35 mouse cellular contexts compared by ENCODE assay signal in the genomic region with DNA sequence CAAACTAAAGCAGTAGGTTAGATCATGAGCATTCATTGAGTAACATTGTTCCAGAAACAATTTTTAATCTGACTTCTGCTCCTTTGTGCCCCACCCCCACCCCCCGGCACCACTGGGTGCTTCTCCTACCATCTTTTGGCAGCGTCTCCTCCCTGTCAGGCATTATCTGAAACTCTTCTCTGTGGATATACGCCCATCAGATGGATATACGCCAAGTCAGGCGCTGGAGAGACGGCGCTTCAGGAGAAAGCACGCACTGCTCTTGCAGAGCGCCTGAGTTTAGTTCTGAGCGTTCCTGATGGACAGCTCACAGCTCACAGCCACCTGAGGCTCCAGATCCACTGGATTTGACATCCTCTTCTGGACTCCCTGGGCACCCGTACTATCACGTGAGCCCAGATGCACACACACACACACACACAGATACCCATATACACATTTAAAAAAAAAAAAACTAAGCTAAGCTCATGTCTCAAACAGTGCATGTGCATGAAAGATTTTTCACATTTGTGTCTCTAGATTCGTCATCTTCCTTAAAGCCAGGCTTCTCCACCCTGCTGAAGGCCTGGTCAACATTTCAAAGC. TPM values are rescaled to one million over a fixed set of nuclear protein-coding genes. Genes with fewer than 3 reads are reported as not detected.
DNase-seq lines count a peak whose midpoint lies in the region; ATAC-seq and TF ChIP-seq lines count a peak whose summit lies in the region.
"Had no signal": no experiment of that assay in that cellular context is flagged by ENCODE, and none has a peak within 500 bp of the region (broad histone marks: within the 10 kb centered on the region; RNA-seq: fewer than 3 reads in every experiment).

No protein-coding gene starts in this region.

- no peaks in the 10 kb centered on the region for H3K4me1 ChIP-seq in forebrain, embryonic 14.5 days (ENCODE audit: control insufficient read depth, insufficient read depth, low read length)
- no peaks in the 10 kb centered on the region for H3K4me1 ChIP-seq in forebrain, embryonic 16.5 days (replicated peaks; ENCODE audit: control insufficient read depth, insufficient read depth, low read length)
- peaks cover 4% of the 10 kb centered on the region; the same call in 1 of the 2 replicates for H3K4me1 ChIP-seq in heart, embryonic 16.5 days (ENCODE audit: control insufficient read depth, insufficient read depth, low read length)
- H3K4me1 ChIP-seq in MEL (ENCODE audit: control insufficient read depth in 1 of 2, insufficient read depth in 2 of 2, low read length in 2 of 2): peaks cover 28% of the 10 kb centered on the region in 2 experiments
- H3K4me1 ChIP-seq: embryonic facial prominence, embryonic 10.5 days; embryonic facial prominence, embryonic 15.5 days; forebrain, embryonic 15.5 days; hindbrain, embryonic 13.5 days; limb, embryonic 15.5 days; lung, embryonic 15.5 days; neural tube, embryonic 15.5 days had no signal

- no peaks in the 10 kb centered on the region for H3K36me3 ChIP-seq in forebrain, embryonic 14.5 days (ENCODE audit: control insufficient read depth, insufficient read depth, low read length)
- H3K36me3 ChIP-seq in forebrain, embryonic 16.5 days (ENCODE audit: control insufficient read depth, insufficient read depth): no peaks in the 10 kb centered on the region
- no peaks in the 10 kb centered on the region for H3K36me3 ChIP-seq in heart, embryonic 16.5 days (ENCODE audit: control insufficient read depth, insufficient read depth)
- H3K36me3 ChIP-seq in MEL (ENCODE audit: control insufficient read depth in 1 of 2, insufficient read depth in 2 of 2, low read length in 2 of 2): peaks cover 0 to 28% of the 10 kb centered on the region in 2 experiments; a peak in 2 of 4 replicates
- H3K36me3 ChIP-seq: embryonic facial prominence, embryonic 10.5 days; embryonic facial prominence, embryonic 15.5 days; forebrain, embryonic 15.5 days; G1E; heart, embryonic 13.5 days; hindbrain, embryonic 13.5 days; limb, embryonic 10.5 days; limb, embryonic 15.5 days; lung, embryonic 15.5 days; midbrain, embryonic 13.5 days; neural tube, embryonic 15.5 days had no signal

- no peaks in the 10 kb centered on the region for H3K9me3 ChIP-seq in forebrain, embryonic 14.5 days (replicated peaks; ENCODE audit: control insufficient read depth, low read length)
- H3K9me3 ChIP-seq in forebrain, embryonic 16.5 days (ENCODE audit: control insufficient read depth, low read length): no peaks in the 10 kb centered on the region
- no peaks in the 10 kb centered on the region for H3K9me3 ChIP-seq in heart, embryonic 16.5 days (replicated peaks; ENCODE audit: control insufficient read depth, low read length)
- H3K9me3 ChIP-seq in MEL (replicated peaks; ENCODE audit: insufficient read depth, low read length): no peaks in the 10 kb centered on the region
- H3K9me3 ChIP-seq: embryonic facial prominence, embryonic 10.5 days; embryonic facial prominence, embryonic 15.5 days; forebrain, embryonic 15.5 days; G1E; heart, embryonic 13.5 days; hindbrain, embryonic 13.5 days; limb, embryonic 10.5 days; limb, embryonic 15.5 days; lung, embryonic 15.5 days; megakaryocyte, embryonic 14.5 days; midbrain, embryonic 13.5 days; neural tube, embryonic 15.5 days had no signal

- no peak for TF ChIP-seq RAD21 in MEL (IDR thresholded peaks at IDR 0.05; ENCODE audit: low read depth, low read length)

- no peak for TF ChIP-seq CTCF in MEL (IDR thresholded peaks at IDR 0.05 in 2 of 3, conservative IDR thresholded peaks at IDR 0.05 in 1 of 3; ENCODE audit: control insufficient read depth in 1 of 3, insufficient read depth in 1 of 3, low read depth in 2 of 3, low read length in 3 of 3, poor library complexity in 1 of 3, severe bottlenecking in 1 of 3)
- TF ChIP-seq CTCF in left cerebral cortex, adult 2 months (IDR thresholded peaks at IDR 0.05): no peak

- no peak for ATAC-seq in forebrain, embryonic 14.5 days
- no peak for ATAC-seq in forebrain, embryonic 16.5 days
- ATAC-seq in heart, embryonic 16.5 days (replicated peaks; ENCODE audit: extremely low read depth, insufficient read depth, low FRiP score): no peak; the same call in 1 of the 2 replicates
- peak; percentile 92 for ATAC-seq in erythroblast, adult 5-6 weeks (replicated peaks; ENCODE audit: low FRiP score, poor library complexity, severe bottlenecking)
- ATAC-seq: forebrain, embryonic 15.5 days; intestine, embryonic 16.5 days; midbrain, embryonic 13.5 days had no signal

- H3K27me3 ChIP-seq in forebrain, embryonic 14.5 days (replicated peaks; ENCODE audit: control insufficient read depth, insufficient read depth, low read length): no peaks in the 10 kb centered on the region
- H3K27me3 ChIP-seq in forebrain, embryonic 16.5 days (replicated peaks; ENCODE audit: control insufficient read depth, insufficient read depth, low read length): no peaks in the 10 kb centered on the region
- no peaks in the 10 kb centered on the region; the same call in 1 of the 2 replicates for H3K27me3 ChIP-seq in heart, embryonic 16.5 days (ENCODE audit: control insufficient read depth, insufficient read depth, low read length)
- H3K27me3 ChIP-seq in MEL (ENCODE audit: control insufficient read depth in 1 of 2, insufficient read depth in 2 of 2, low read length in 2 of 2): no peaks in the 10 kb centered on the region
- H3K27me3 ChIP-seq: embryonic facial prominence, embryonic 15.5 days; forebrain, embryonic 15.5 days; heart, embryonic 13.5 days; hindbrain, embryonic 13.5 days; limb, embryonic 15.5 days; lung, embryonic 15.5 days; megakaryocyte, embryonic 14.5 days; midbrain, embryonic 13.5 days; neural tube, embryonic 15.5 days had no signal

- no peak overlapping the region for H3K4me2 ChIP-seq in forebrain, embryonic 14.5 days (ENCODE audit: low read length)
- H3K4me2 ChIP-seq in forebrain, embryonic 16.5 days (ENCODE audit: low read length): no peak overlapping the region
- peak overlapping the region; percentile 18; the same call in 1 of the 2 replicates for H3K4me2 ChIP-seq in heart, embryonic 16.5 days (ENCODE audit: low read depth, low read length)
- H3K4me2 ChIP-seq: embryonic facial prominence, embryonic 15.5 days; forebrain, embryonic 15.5 days; heart, embryonic 13.5 days; hindbrain, embryonic 13.5 days; limb, embryonic 15.5 days; lung, embryonic 15.5 days; midbrain, embryonic 13.5 days; neural tube, embryonic 15.5 days had no signal

- intact Hi-C loops in gastrocnemius, postnatal 36 days (cut with DNase I): no loop called here
- intact Hi-C loops in left cerebral cortex, adult 2 months (cut with DNase I): no loop called here

- H3K27ac ChIP-seq in forebrain, embryonic 14.5 days (ENCODE audit: low read depth, low read length): no peak overlapping the region
- no peak overlapping the region for H3K27ac ChIP-seq in forebrain, embryonic 16.5 days (ENCODE audit: low read length)
- no peak overlapping the region for H3K27ac ChIP-seq in heart, embryonic 16.5 days (ENCODE audit: low read length)
- peak overlapping the region; percentile 32 for H3K27ac ChIP-seq in MEL (ENCODE audit: control insufficient read depth, low read depth, low read length)
- no peak overlapping the region for H3K27ac ChIP-seq in left cerebral cortex, adult 2 months
- H3K27ac ChIP-seq: embryonic facial prominence, embryonic 10.5 days; embryonic facial prominence, embryonic 15.5 days; forebrain, embryonic 15.5 days; heart, embryonic 13.5 days; hindbrain, embryonic 13.5 days; kidney, postnatal 0 days; limb, embryonic 10.5 days; limb, embryonic 15.5 days; liver, embryonic 14.5 days; lung, embryonic 15.5 days; midbrain, embryonic 13.5 days; neural tube, embryonic 15.5 days had no signal

- no peak for TF ChIP-seq POLR2A in MEL (IDR thresholded peaks at IDR 0.05; ENCODE audit: control insufficient read depth in 1 of 2, insufficient read depth in 1 of 2, low read depth in 1 of 2, low read length in 2 of 2, poor library complexity in 1 of 2)

- no peak overlapping the region for H3K4me3 ChIP-seq in forebrain, embryonic 14.5 days (ENCODE audit: low read depth, low read length)
- H3K4me3 ChIP-seq in forebrain, embryonic 16.5 days (replicated peaks; ENCODE audit: low read length): no peak overlapping the region
- no peak overlapping the region for H3K4me3 ChIP-seq in heart, embryonic 16.5 days (ENCODE audit: low read length)
- H3K4me3 ChIP-seq in MEL (ENCODE audit: control insufficient read depth in 1 of 2, insufficient read depth in 1 of 2, low read depth in 2 of 2, low read length in 2 of 2): peak overlapping the region; percentile 15 to 19
- H3K4me3 ChIP-seq in left cerebral cortex, adult 2 months: no peak overlapping the region
- H3K4me3 ChIP-seq: embryonic facial prominence, embryonic 10.5 days; embryonic facial prominence, embryonic 15.5 days; forebrain, embryonic 15.5 days; heart, embryonic 13.5 days; hindbrain, embryonic 13.5 days; limb, embryonic 10.5 days; limb, embryonic 15.5 days; lung, embryonic 15.5 days; megakaryocyte, embryonic 14.5 days; midbrain, embryonic 13.5 days; neural tube, embryonic 15.5 days had no signal

- DNase-seq in forebrain, embryonic 14.5 days (ENCODE audit: low spot score): peak; percentile 41
- no peak for DNase-seq in heart, adult 8-10 months (ENCODE audit: low spot score)
- DNase-seq in MEL (ENCODE audit: low read depth, low spot score): peak; percentile 97
- DNase-seq in gastrocnemius, postnatal 36 days: no peak
- no peak for DNase-seq in left cerebral cortex, adult 2 months (ENCODE audit: extremely low spot score in 1 of 2, low spot score in 2 of 2)
- DNase-seq: adrenal gland, postnatal 25 days; cerebellum, adult 2 months; cerebellum, postnatal 14 days; gastrocnemius, postnatal 10 days; heart, postnatal 36 days; kidney, adult 8-10 months; kidney, postnatal 4 days; lung, postnatal 36 days; right cerebral cortex, adult 18-20 months; spleen, adult 18-20 months; thymus, adult 2 months; thymus, postnatal 36 days had no signal

- H3K9ac ChIP-seq in forebrain, embryonic 14.5 days (ENCODE audit: low read length): no peak overlapping the region
- H3K9ac ChIP-seq in forebrain, embryonic 16.5 days (replicated peaks; ENCODE audit: low read depth, low read length): no peak overlapping the region
- H3K9ac ChIP-seq in heart, embryonic 16.5 days (ENCODE audit: low read length): no peak overlapping the region
- H3K9ac ChIP-seq in MEL (ENCODE audit: control insufficient read depth, low read depth, low read length, poor library complexity, severe bottlenecking): peak overlapping the region; percentile 31
- H3K9ac ChIP-seq: embryonic facial prominence, embryonic 15.5 days; forebrain, embryonic 15.5 days; heart, embryonic 13.5 days; hindbrain, embryonic 13.5 days; limb, embryonic 15.5 days; liver, embryonic 14.5 days; lung, embryonic 15.5 days; midbrain, embryonic 13.5 days; neural tube, embryonic 15.5 days had no signal

- WGBS in forebrain, embryonic 14.5 days: 85% methylated on average over 13 of the region's 13 CpGs
- 82% methylated on average over 13 of the region's 13 CpGs for WGBS in forebrain, embryonic 16.5 days
- WGBS in heart, embryonic 16.5 days: 52% methylated on average over 13 of the region's 13 CpGs

- peak; percentile 78 to 88 for TF ChIP-seq EP300 in MEL (IDR thresholded peaks at IDR 0.05; ENCODE audit: low read depth in 1 of 2, low read length in 2 of 2)

- H3K79me2 ChIP-seq in MEL (ENCODE audit: control insufficient read depth, insufficient read depth, low read length, poor library complexity): no peaks in the 10 kb centered on the region

RNA-seq across cellular contexts. Expression of a gene that starts 21.1 kb away (rescaled TPM):
- polyA plus RNA-seq in forebrain, embryonic 14.5 days (2014; fragmentation: Nextera tagmentation; extraction: Ambion mirVana): 12.7 and 15.0 TPM in 2 replicates
- polyA plus RNA-seq in forebrain, embryonic 16.5 days (2015; fragmentation: Nextera tagmentation; extraction: Ambion mirVana): 14.7 and 18.6 TPM in 2 replicates
- polyA plus RNA-seq in heart, embryonic 16.5 days (2015; fragmentation: Nextera tagmentation; extraction: Ambion mirVana): 10.0 and 10.8 TPM in 2 replicates
- total RNA-seq in heart, adult 8-10 months (2022): 10 to 100 TPM in 3 of 4 experiments, 1 to 10 TPM in 1; 9.8 to 11.6 (median 10.8) TPM
- total RNA-seq in MEL (2012; rRNA removed): 8.6 and 8.8 TPM in 2 replicates
- polyA plus RNA-seq in MEL (2012; ENCODE audit: insufficient read depth in 1 of 2, insufficient read length in 2 of 2, low read depth in 1 of 2, low replicate concordance in 2 of 2, missing spikeins in 1 of 2): 10 to 100 TPM; 19.0 to 28.3 TPM
- 6.1 and 11.5 TPM in 2 replicates for total RNA-seq in erythroblast, adult 5-6 weeks (2015; ENCODE audit: low replicate concordance)
- total RNA-seq in erythroblast, adult 5-6 weeks (2017; ENCODE audit: low replicate concordance): 5.7 and 8.6 TPM in 2 replicates
- 10 to 100 TPM in 1 of 2 experiments, 1 to 10 TPM in 1; 9.6 to 11.8 TPM for total RNA-seq in gastrocnemius, postnatal 36 days (2021)
- 10 to 100 TPM; 24.2 to 27.1 TPM for total RNA-seq in left cerebral cortex, adult 2 months (2021)

RNA-seq across cellular contexts. Expression of a gene that starts 24.7 kb away (rescaled TPM):
- polyA plus RNA-seq in forebrain, embryonic 14.5 days (2014; fragmentation: Nextera tagmentation; extraction: Ambion mirVana): 24.0 and 35.5 TPM in 2 replicates
- polyA plus RNA-seq in forebrain, embryonic 16.5 days (2015; fragmentation: Nextera tagmentation; extraction: Ambion mirVana): 47.1 and 48.5 TPM in 2 replicates
- polyA plus RNA-seq in heart, embryonic 16.5 days (2015; fragmentation: Nextera tagmentation; extraction: Ambion mirVana): 72.6 and 76.3 TPM in 2 replicates
- total RNA-seq in heart, adult 8-10 months (2022): 100 to 1,000 TPM; 450 to 472 (median 462) TPM
- total RNA-seq in MEL (2012; rRNA removed): not detected in 2 replicates
- not detected for polyA plus RNA-seq in MEL (2012; ENCODE audit: insufficient read depth in 1 of 2, insufficient read length in 2 of 2, low read depth in 1 of 2, low replicate concordance in 2 of 2, missing spikeins in 1 of 2)
- 0.42 and 1.5 TPM in 2 replicates for total RNA-seq in erythroblast, adult 5-6 weeks (2015; ENCODE audit: low replicate concordance)
- 0.84 and 1.0 TPM in 2 replicates for total RNA-seq in erythroblast, adult 5-6 weeks (2017; ENCODE audit: low replicate concordance)
- total RNA-seq in gastrocnemius, postnatal 36 days (2021): 10 to 100 TPM; 36.3 to 52.0 TPM
- total RNA-seq in left cerebral cortex, adult 2 months (2021): 100 to 1,000 TPM; 118 to 124 TPM

Comparison
In these comparisons a context has a peak if more than half of its experiments do, and no peak if none do; other contexts are left out.
1. DNase-seq: peak in forebrain, embryonic 14.5 days (single experiment) and MEL (single experiment); none in heart, adult 8-10 months (single experiment), gastrocnemius, postnatal 36 days (0 of 2) and left cerebral cortex, adult 2 months (0 of 2).
2. H3K4me3 ChIP-seq: peak in MEL (2 of 2); none in forebrain, embryonic 14.5 days (single experiment), forebrain, embryonic 16.5 days (single experiment), heart, embryonic 16.5 days (single experiment) and left cerebral cortex, adult 2 months (single experiment).
3. RNA of a gene that starts 24.7 kb away (total RNA-seq): 450 to 472 TPM in heart, adult 8-10 months, 118 to 124 TPM in left cerebral cortex, adult 2 months and 36.3 to 52.0 TPM in gastrocnemius, postnatal 36 days; 0.42 to 1.5 TPM in erythroblast, adult 5-6 weeks and not detected in MEL; every median in the first group is over 10 times any median in the second.